Comparison of ENCODE assay signal across 26 mouse cellular contexts in the genomic region with DNA sequence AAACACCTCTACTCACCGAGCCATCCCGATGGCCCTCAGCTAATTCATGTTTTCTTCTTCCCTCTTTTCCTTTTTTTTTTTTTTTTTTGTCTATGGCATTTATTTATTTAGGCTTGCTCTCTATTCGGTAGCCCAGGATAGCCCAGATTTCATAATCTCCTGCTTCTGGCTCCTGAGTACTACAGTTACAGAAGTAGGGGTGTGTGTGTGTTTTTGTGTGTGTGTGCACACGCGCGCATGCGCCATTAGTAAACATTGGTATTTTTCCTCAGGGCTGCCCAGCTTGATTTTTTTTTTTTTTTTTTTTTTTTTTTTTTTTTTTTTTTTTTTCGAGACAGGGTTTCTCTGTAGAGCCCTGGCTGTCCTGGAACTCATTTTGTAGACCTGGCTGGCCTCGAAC. TPM values are rescaled to one million over a fixed set of nuclear protein-coding genes. Genes with fewer than 3 reads are reported as not detected.
DNase-seq lines count a peak whose midpoint lies in the region; ATAC-seq and TF ChIP-seq lines count a peak whose summit lies in the region.
"Had no signal": no experiment of that assay in that cellular context is flagged by ENCODE, and none has a peak within 500 bp of the region (broad histone marks: within the 10 kb centered on the region; RNA-seq: fewer than 3 reads in every experiment).

No protein-coding gene starts in this region.

- no peak for DNase-seq in layer of hippocampus, adult 2 months (ENCODE audit: low spot score in 2 of 2)
- no peak for DNase-seq in layer of hippocampus, postnatal 14 days (ENCODE audit: low spot score in 2 of 2)
- DNase-seq in heart, postnatal 14 days = no peak
- DNase-seq in cerebellum, adult 8-10 months = no peak
- DNase-seq: adrenal gland, postnatal 10 days; cerebellum, adult 2 months; gastrocnemius, postnatal 14 days; heart, postnatal 4 days; kidney, adult 9 months; kidney, postnatal 14 days; liver, postnatal 0 days; spleen, adult 18-20 months had no signal

- no peaks in the 10 kb centered on the region for H3K36me3 ChIP-seq in forebrain, embryonic 15.5 days
- no peaks in the 10 kb centered on the region for H3K36me3 ChIP-seq in hindbrain, embryonic 16.5 days (ENCODE audit: control insufficient read depth, insufficient read depth, low read length)
- H3K36me3 ChIP-seq in midbrain, embryonic 16.5 days (ENCODE audit: control insufficient read depth, insufficient read depth, low read length) = no peaks in the 10 kb centered on the region; the same call in 1 of the 2 replicates
- H3K36me3 ChIP-seq: embryonic facial prominence, embryonic 15.5 days; heart, embryonic 15.5 days; limb, embryonic 12.5 days had no signal

- H3K4me1 ChIP-seq in forebrain, embryonic 15.5 days = peaks cover 4% of the 10 kb centered on the region; the same call in 1 of the 2 replicates
- no peaks in the 10 kb centered on the region for H3K4me1 ChIP-seq in hindbrain, embryonic 16.5 days (ENCODE audit: control insufficient read depth, insufficient read depth, low read depth, low read length)
- peaks cover 9% of the 10 kb centered on the region for H3K4me1 ChIP-seq in midbrain, embryonic 16.5 days (ENCODE audit: control insufficient read depth, insufficient read depth, low read length)
- H3K4me1 ChIP-seq: embryonic facial prominence, embryonic 15.5 days; limb, embryonic 12.5 days had no signal

- no peak overlapping the region for H3K4me2 ChIP-seq in forebrain, embryonic 15.5 days (replicated peaks)
- H3K4me2 ChIP-seq in hindbrain, embryonic 16.5 days (ENCODE audit: low read length) = no peak overlapping the region
- H3K4me2 ChIP-seq in midbrain, embryonic 16.5 days (ENCODE audit: low read length) = no peak overlapping the region
- H3K4me2 ChIP-seq: embryonic facial prominence, embryonic 15.5 days; heart, embryonic 15.5 days; limb, embryonic 12.5 days; liver, embryonic 11.5 days had no signal

- 85% methylated on average over 8 of the region's 9 CpGs for WGBS in forebrain, embryonic 15.5 days
- WGBS in hindbrain, embryonic 16.5 days = 89% methylated on average over 9 of the region's 9 CpGs
- WGBS in midbrain, embryonic 16.5 days = 82% methylated on average over 9 of the region's 9 CpGs

- no peak overlapping the region for H3K9ac ChIP-seq in forebrain, embryonic 15.5 days (replicated peaks)
- H3K9ac ChIP-seq in hindbrain, embryonic 16.5 days (ENCODE audit: low read depth, low read length) = no peak overlapping the region
- no peak overlapping the region for H3K9ac ChIP-seq in midbrain, embryonic 16.5 days (ENCODE audit: low read depth, low read length)
- H3K9ac ChIP-seq: embryonic facial prominence, embryonic 15.5 days; heart, embryonic 15.5 days; limb, embryonic 12.5 days; liver, postnatal 0 days had no signal

- no peaks in the 10 kb centered on the region for H3K27me3 ChIP-seq in forebrain, embryonic 15.5 days
- no peaks in the 10 kb centered on the region for H3K27me3 ChIP-seq in hindbrain, embryonic 16.5 days (replicated peaks; ENCODE audit: control insufficient read depth, insufficient read depth, low read length)
- no peaks in the 10 kb centered on the region for H3K27me3 ChIP-seq in midbrain, embryonic 16.5 days (ENCODE audit: control insufficient read depth, insufficient read depth, low read depth, low read length)
- H3K27me3 ChIP-seq: embryonic facial prominence, embryonic 15.5 days; heart, embryonic 15.5 days; limb, embryonic 12.5 days had no signal

- TF ChIP-seq CTCF in layer of hippocampus, adult 2 months (conservative IDR thresholded peaks at IDR 0.05) = no peak

- intact Hi-C loops in heart, postnatal 14 days (cut with DNase I) = no loop called here

- H3K27ac ChIP-seq in layer of hippocampus, adult 2 months = peak overlapping the region; percentile 82; the same call in 1 of the 2 replicates
- H3K27ac ChIP-seq in forebrain, embryonic 15.5 days (replicated peaks) = peak overlapping the region; percentile 66; the same call in 1 of the 2 replicates
- H3K27ac ChIP-seq in hindbrain, embryonic 16.5 days (ENCODE audit: low read depth, low read length) = peak overlapping the region; percentile 70
- H3K27ac ChIP-seq in midbrain, embryonic 16.5 days (ENCODE audit: low read length) = peak overlapping the region; percentile 85
- H3K27ac ChIP-seq: embryonic facial prominence, embryonic 15.5 days; heart, embryonic 15.5 days; limb, embryonic 12.5 days; macrophage had no signal

- no peaks in the 10 kb centered on the region for H3K9me3 ChIP-seq in forebrain, embryonic 15.5 days
- peaks cover 6% of the 10 kb centered on the region for H3K9me3 ChIP-seq in hindbrain, embryonic 16.5 days (ENCODE audit: control insufficient read depth, low read length)
- 0 out of 2 replicates have a peak, but pooled peaks cover 8% of the 10 kb centered on the region for H3K9me3 ChIP-seq in midbrain, embryonic 16.5 days (replicated peaks; ENCODE audit: control insufficient read depth, low read length, poor library complexity, severe bottlenecking)
- H3K9me3 ChIP-seq: embryonic facial prominence, embryonic 15.5 days; heart, embryonic 15.5 days had no signal

- ATAC-seq in forebrain, embryonic 15.5 days (replicated peaks) = no peak
- no peak for ATAC-seq in hindbrain, embryonic 16.5 days
- ATAC-seq in midbrain, embryonic 16.5 days = no peak
- ATAC-seq: intestine, embryonic 16.5 days; liver, postnatal 0 days; lung, postnatal 0 days had no signal

- no peak overlapping the region for H3K4me3 ChIP-seq in layer of hippocampus, adult 2 months
- H3K4me3 ChIP-seq in forebrain, embryonic 15.5 days = no peak overlapping the region
- no peak overlapping the region for H3K4me3 ChIP-seq in hindbrain, embryonic 16.5 days (ENCODE audit: low read length)
- H3K4me3 ChIP-seq in midbrain, embryonic 16.5 days (ENCODE audit: low read depth, low read length) = no peak overlapping the region
- H3K4me3 ChIP-seq: embryonic facial prominence, embryonic 15.5 days; heart, embryonic 15.5 days; limb, embryonic 12.5 days had no signal

RNA-seq across cellular contexts. Expression of gene Rnf216, which starts 13.3 kb away (rescaled TPM):
- 10 to 100 TPM; 47.8 to 52.5 TPM for total RNA-seq in layer of hippocampus, adult 2 months (2021)
- total RNA-seq in layer of hippocampus, postnatal 14 days (2021) = 10 to 100 TPM; 46.4 to 47.4 TPM
- 36.2 and 37.3 TPM in 2 replicates for polyA plus RNA-seq in forebrain, embryonic 15.5 days (2015; fragmentation: Nextera tagmentation; extraction: Ambion mirVana)
- polyA plus RNA-seq in hindbrain, embryonic 16.5 days (2015; fragmentation: Nextera tagmentation; extraction: Ambion mirVana) = 27.2 and 31.0 TPM in 2 replicates
- 28.9 and 34.4 TPM in 2 replicates for polyA plus RNA-seq in midbrain, embryonic 16.5 days (2015; fragmentation: Nextera tagmentation; extraction: Ambion mirVana)
- 10 to 100 TPM; 25.7 to 29.4 TPM for total RNA-seq in heart, postnatal 14 days (2021)

RNA-seq across cellular contexts. Expression of gene Olfr718-ps1, which starts 21.3 kb away (rescaled TPM):
- under 1 TPM; 0.07 to 0.26 TPM for total RNA-seq in layer of hippocampus, adult 2 months (2021)
- under 1 TPM; 0.10 to 0.12 TPM for total RNA-seq in layer of hippocampus, postnatal 14 days (2021)
- polyA plus RNA-seq in forebrain, embryonic 15.5 days (2015; fragmentation: Nextera tagmentation; extraction: Ambion mirVana) = not detected in 2 replicates
- polyA plus RNA-seq in hindbrain, embryonic 16.5 days (2015; fragmentation: Nextera tagmentation; extraction: Ambion mirVana) = 0.02 TPM in 1 of 2 replicates, not detected in the other
- not detected in 2 replicates for polyA plus RNA-seq in midbrain, embryonic 16.5 days (2015; fragmentation: Nextera tagmentation; extraction: Ambion mirVana)
- total RNA-seq in heart, postnatal 14 days (2021) = not detected
- total RNA-seq: gastrocnemius, postnatal 14 days; heart, postnatal 4 days had no signal
- polyA plus RNA-seq: C2C12; cerebellum, adult 2 months; heart, embryonic 15.5 days; intestine, embryonic 16.5 days; limb, embryonic 12.5 days; liver, embryonic 11.5 days; lung, postnatal 0 days; macrophage had no signal

RNA-seq across cellular contexts. Expression of gene Rbak, which starts 54.5 kb away (rescaled TPM):
- 10 to 100 TPM; 15.2 to 17.4 TPM for total RNA-seq in layer of hippocampus, adult 2 months (2021)
- 10 to 100 TPM; 15.2 to 16.6 TPM for total RNA-seq in layer of hippocampus, postnatal 14 days (2021)
- polyA plus RNA-seq in forebrain, embryonic 15.5 days (2015; fragmentation: Nextera tagmentation; extraction: Ambion mirVana) = 16.2 and 17.5 TPM in 2 replicates
- 9.6 and 11.4 TPM in 2 replicates for polyA plus RNA-seq in hindbrain, embryonic 16.5 days (2015; fragmentation: Nextera tagmentation; extraction: Ambion mirVana)
- polyA plus RNA-seq in midbrain, embryonic 16.5 days (2015; fragmentation: Nextera tagmentation; extraction: Ambion mirVana) = 11.6 and 12.5 TPM in 2 replicates
- total RNA-seq in heart, postnatal 14 days (2021) = 1 to 10 TPM; 5.9 to 6.8 TPM

RNA-seq across cellular contexts. Expression of gene Spdye4b, which starts 54.7 kb away (rescaled TPM):
- not detected for total RNA-seq in layer of hippocampus, adult 2 months (2021)
- not detected for total RNA-seq in layer of hippocampus, postnatal 14 days (2021)
- polyA plus RNA-seq in forebrain, embryonic 15.5 days (2015; fragmentation: Nextera tagmentation; extraction: Ambion mirVana) = not detected in 2 replicates
- not detected in 2 replicates for polyA plus RNA-seq in hindbrain, embryonic 16.5 days (2015; fragmentation: Nextera tagmentation; extraction: Ambion mirVana)
- not detected in 2 replicates for polyA plus RNA-seq in midbrain, embryonic 16.5 days (2015; fragmentation: Nextera tagmentation; extraction: Ambion mirVana)
- total RNA-seq in heart, postnatal 14 days (2021) = not detected
- total RNA-seq: adrenal gland, postnatal 10 days; gastrocnemius, postnatal 14 days; heart, postnatal 4 days; layer of hippocampus, adult 18-20 months; layer of hippocampus, postnatal 36 days; left cerebral cortex, postnatal 10 days had no signal
- polyA plus RNA-seq: C2C12; cerebellum, adult 2 months; embryonic facial prominence, embryonic 15.5 days; heart, embryonic 15.5 days; intestine, embryonic 16.5 days; limb, embryonic 12.5 days; liver, embryonic 11.5 days; liver, postnatal 0 days; lung, postnatal 0 days; macrophage had no signal
